Mouse (Mus musculus) CH12.LX (cell line): ENCODE measurements at regions not wholly inside any gene's neighbourhood (a gene's known extent, or its start where the extent isn't known, plus 50 kb on each side); places are given as distances from the start of the nearest gene placed in this dataset.

Source experiments
- DNase-seq: peaks from one replicate; pipeline ENCODE4 v3.0.0-alpha.2; 2013; ENCODE audit errors: extremely low read depth
- H3K27ac ChIP-seq: 2 replicates; pipeline ENCODE4 v1.5.1; 2012; ENCODE audit warnings: low read depth, mild to moderate bottlenecking, control low read depth, moderate library complexity; ENCODE audit not compliant: insufficient read depth
- H3K27me3 ChIP-seq: replicated peaks from 2 replicates; pipeline ENCODE3; 2012; ENCODE audit warnings: inconsistent platforms
- H3K36me3 ChIP-seq, 2 experiments: replicated peaks in 1 of 2; 2 replicates each; pipeline versions ENCODE3 to v1.6.1; 2012; ENCODE audit warnings: inconsistent platforms in 1 of 2, low read length in 1 of 2, mild to moderate bottlenecking in 1 of 2, mixed read lengths in 1 of 2, moderate library complexity in 1 of 2; ENCODE audit not compliant: control insufficient read depth in 1 of 2, insufficient read depth in 1 of 2
- H3K4me1 ChIP-seq, 2 experiments: 2 replicates each; pipeline ENCODE4 v1.6.1; 2012; ENCODE audit warnings: inconsistent platforms in 1 of 2, moderate library complexity in 1 of 2; ENCODE audit not compliant: insufficient read depth in 2 of 2, control insufficient read depth in 1 of 2
- H3K4me2 ChIP-seq: 2 replicates; pipeline ENCODE4 v1.6.1; 2012; ENCODE audit warnings: low read depth, mild to moderate bottlenecking, control low read depth; ENCODE audit not compliant: poor library complexity, insufficient read depth, severe bottlenecking
- H3K4me3 ChIP-seq, 3 experiments: fragments of 150-350 bp in 1 of 3; sonication (generic) in 1 of 3; replicated peaks in 1 of 3; 2 replicates each; pipeline versions ENCODE3 to v1.5.1; 2011 to 2012; ENCODE audit warnings: low read depth in 2 of 3, low read length in 2 of 3, mild to moderate bottlenecking in 2 of 3, moderate library complexity in 2 of 3, control low read depth in 1 of 3, improper control_type of control experiment in 1 of 3, inconsistent platforms in 1 of 3, mixed read lengths in 1 of 3; ENCODE audit not compliant: poor library complexity in 1 of 3
- H3K79me2 ChIP-seq: replicated peaks from 2 replicates; pipeline ENCODE4 v1.6.1; 2012; ENCODE audit warnings: mild to moderate bottlenecking, moderate library complexity; ENCODE audit not compliant: control insufficient read depth, poor library complexity, insufficient read depth, severe bottlenecking; ENCODE audit errors: extremely low read depth
- H3K9ac ChIP-seq: 2 replicates; pipeline ENCODE4 v1.6.1; 2012; ENCODE audit warnings: low read depth, mild to moderate bottlenecking, control low read depth, moderate library complexity; ENCODE audit not compliant: insufficient read depth
- H3K9me3 ChIP-seq: replicated peaks from 2 replicates; pipeline ENCODE3; 2012; ENCODE audit warnings: low read length, inconsistent platforms, mixed read lengths
- BHLHE40 ChIP-seq: IDR thresholded peaks from 2 replicates; pipeline ENCODE4 v1.6.1; 2011; ENCODE audit warnings: mild to moderate bottlenecking, low read depth, low read length, improper control_type of control experiment
- CHD1 ChIP-seq: IDR thresholded peaks from 2 replicates; pipeline ENCODE4 v1.6.1; 2012; ENCODE audit warnings: low read depth, low read length, improper control_type of control experiment, inconsistent platforms
- CHD2 ChIP-seq: IDR thresholded peaks from 2 replicates; pipeline ENCODE4 v1.6.1; 2011; ENCODE audit warnings: low read length, improper control_type of control experiment
- E2F4 ChIP-seq: IDR thresholded peaks from 2 replicates; pipeline ENCODE4 v1.6.1; 2011; ENCODE audit warnings: low read depth, low read length, improper control_type of control experiment; ENCODE audit not compliant: insufficient replicate concordance
- EP300 ChIP-seq: IDR thresholded peaks from 2 replicates; pipeline ENCODE4 v1.6.1; 2011; ENCODE audit warnings: low read length, improper control_type of control experiment
- GABPA ChIP-seq: IDR thresholded peaks from 2 replicates; pipeline ENCODE4 v1.6.1; 2012; ENCODE audit warnings: low read depth, low read length, improper control_type of control experiment, inconsistent platforms; ENCODE audit not compliant: insufficient replicate concordance
- IRF4 ChIP-seq: IDR thresholded peaks from 2 replicates; pipeline ENCODE4 v1.6.1; 2014; ENCODE audit warnings: low read depth, mild to moderate bottlenecking, inconsistent platforms, low read length, improper control_type of control experiment
- JUN ChIP-seq: IDR thresholded peaks from 2 replicates; pipeline ENCODE4 v1.6.1; 2011; ENCODE audit warnings: low read depth, mild to moderate bottlenecking, low read length, improper control_type of control experiment, moderate library complexity; ENCODE audit not compliant: insufficient read depth
- MAX ChIP-seq: IDR thresholded peaks from 2 replicates; pipeline ENCODE4 v1.6.1; 2011; ENCODE audit warnings: low read length, improper control_type of control experiment
- MEF2A ChIP-seq: IDR thresholded peaks from 2 replicates; pipeline ENCODE4 v1.6.1; 2014; ENCODE audit warnings: low read depth, mild to moderate bottlenecking, inconsistent platforms, low read length, improper control_type of control experiment, borderline replicate concordance
- MYC ChIP-seq: IDR thresholded peaks from 2 replicates; pipeline ENCODE4 v1.6.1; 2011; ENCODE audit warnings: low read depth, mild to moderate bottlenecking, improper control_type of control experiment, low read length
- NELFE ChIP-seq: IDR thresholded peaks from 2 replicates; pipeline ENCODE4 v1.6.1; 2011; ENCODE audit warnings: low read depth, low read length, improper control_type of control experiment
- PAX5 ChIP-seq: IDR thresholded peaks from 2 replicates; pipeline ENCODE4 v1.6.1; 2012; ENCODE audit warnings: low read length, inconsistent platforms, mixed read lengths
- RCOR1 ChIP-seq: conservative IDR thresholded peaks from 2 replicates; pipeline ENCODE4 v1.6.1; 2012; ENCODE audit warnings: low read depth, mild to moderate bottlenecking, inconsistent platforms, low read length, improper control_type of control experiment
- SMC3 ChIP-seq: IDR thresholded peaks from 2 replicates; pipeline ENCODE4 v1.6.1; 2011; ENCODE audit warnings: low read depth, low read length, improper control_type of control experiment
- TBP ChIP-seq: conservative IDR thresholded peaks from 2 replicates; pipeline ENCODE4 v1.6.1; 2011; ENCODE audit warnings: low read depth, low read length, improper control_type of control experiment
- TCF12 ChIP-seq: IDR thresholded peaks from 2 replicates; pipeline ENCODE4 v1.6.1; 2014; ENCODE audit warnings: low read depth, mild to moderate bottlenecking, inconsistent platforms, low read length, improper control_type of control experiment
- USF1 ChIP-seq: IDR thresholded peaks from 2 replicates; pipeline ENCODE4 v1.6.1; 2014; ENCODE audit warnings: low read depth, mild to moderate bottlenecking, inconsistent platforms, low read length, improper control_type of control experiment
- USF2 ChIP-seq: conservative IDR thresholded peaks from 2 replicates; pipeline ENCODE4 v1.6.1; 2011; ENCODE audit warnings: low read depth, low read length, improper control_type of control experiment
- dilution Hi-C: fragments of 300-500 bp; cut with MboI; formaldehyde crosslinking; loops from 2 replicates; pipeline ENCODE4 v1.14.3; 2020; ENCODE audit warnings: low sequenced_read_pairs; ENCODE audit not compliant: extremely low pct_unique_long_range_greater_than_20kb, extremely low pct_ligation_motif_present
- in situ Hi-C: fragments of 300-500 bp; cut with MboI; formaldehyde crosslinking; loops from 3 replicates; pipeline ENCODE4 v1.14.3; 2019; ENCODE audit warnings: low sequenced_read_pairs, low pct_ligation_motif_present, low pct_unique_long_range_greater_than_20kb, mixed read lengths

DNA sequence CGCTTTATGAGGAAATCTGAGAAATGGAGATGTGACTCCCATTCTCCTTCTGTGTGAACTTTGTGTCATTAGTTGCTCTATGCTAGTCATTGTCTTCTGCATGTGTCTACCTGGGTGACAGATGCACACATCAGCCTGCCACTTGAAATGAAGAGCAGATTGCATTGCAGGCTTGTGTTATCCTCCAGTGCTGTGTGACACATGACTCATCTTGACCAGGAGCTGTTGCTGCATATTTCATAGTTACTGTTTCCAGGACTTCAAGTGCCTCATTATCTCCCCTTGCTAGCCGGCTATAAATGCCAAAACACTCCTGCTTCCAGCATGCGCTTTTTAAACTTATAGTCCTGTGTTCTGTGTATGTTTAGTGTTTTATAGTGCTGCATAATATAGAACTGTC is 431.2 kb downstream of the Hdgfl1 start:
- Histone ChIP-seq H3K79me2 (no peaks in the 10 kb centered on the region), H3K4me1 (no peaks in the 10 kb centered on the region), H3K4me3 (no peak overlapping the region), H3K9me3 (no peaks in the 10 kb centered on the region), H3K9ac (no peak overlapping the region), H3K4me2 (no peak overlapping the region), H3K27ac (no peak overlapping the region), H3K27me3 (no peaks in the 10 kb centered on the region), H3K36me3 (no peaks in the 10 kb centered on the region)
- dilution Hi-C loops: no loop called here
- in situ Hi-C loops: no loop called here
- no peak for DNase-seq
- TF ChIP-seq MAX: no peak
- no peak for TF ChIP-seq RCOR1
- no peak for TF ChIP-seq E2F4
- TF ChIP-seq PAX5: no peak
- no peak for TF ChIP-seq NELFE
- TF ChIP-seq MYC: no peak
- TF ChIP-seq CHD2: no peak

GRCm38 (mm10) chr13:26325066-26325465 is 444.9 kb downstream of the Hdgfl1 start:
- Histone ChIP-seq H3K79me2 (no peaks in the 10 kb centered on the region), H3K4me2 (no peak overlapping the region), H3K27me3 (no peaks in the 10 kb centered on the region), H3K4me3 (no peak overlapping the region), H3K36me3 (no peaks in the 10 kb centered on the region), H3K9me3 (no peaks in the 10 kb centered on the region), H3K4me1 (no peaks in the 10 kb centered on the region), H3K27ac (no peak overlapping the region), H3K9ac (no peak overlapping the region)
- no peak for DNase-seq
- in situ Hi-C loops (no loop called here), dilution Hi-C loops (no loop called here)
- no peak for TF ChIP-seq JUN
- no peak for TF ChIP-seq TBP
- TF ChIP-seq MYC: no peak
- TF ChIP-seq USF2: no peak
- no peak for TF ChIP-seq USF1
- no peak for TF ChIP-seq CHD2
- no peak for TF ChIP-seq SMC3
- TF ChIP-seq TCF12: no peak
- TF ChIP-seq CHD1: no peak

DNA sequence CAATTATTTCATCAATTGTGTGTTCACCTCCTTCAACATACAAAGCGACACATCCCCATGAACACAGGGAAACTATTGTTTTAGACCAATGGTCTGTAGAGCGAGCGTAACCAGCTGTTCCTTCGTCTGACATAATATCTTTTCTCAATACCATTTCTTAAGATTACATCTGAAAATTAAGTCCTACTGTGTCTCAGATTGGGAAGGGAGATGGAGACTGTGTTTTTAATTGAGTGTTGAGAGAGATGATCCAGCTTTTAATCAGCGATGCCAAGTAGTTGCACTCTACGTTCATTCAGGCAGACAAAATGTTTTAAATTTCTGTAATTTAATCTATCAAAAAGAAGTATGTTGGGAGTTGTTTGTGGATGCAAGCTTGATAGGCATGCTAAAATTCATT is 445.3 kb downstream of the Hdgfl1 start:
- H3K9ac ChIP-seq: no peak overlapping the region
- no peak for TF ChIP-seq MAX
- TF ChIP-seq MEF2A: no peak
- no peak for TF ChIP-seq IRF4
- TF ChIP-seq TCF12: no peak
- no peak for TF ChIP-seq EP300
- TF ChIP-seq GABPA: no peak
- no peak for TF ChIP-seq BHLHE40
- H3K79me2 ChIP-seq: no peaks in the 10 kb centered on the region
- no peaks in the 10 kb centered on the region for H3K4me1 ChIP-seq
- H3K4me2 ChIP-seq: no peak overlapping the region
- no peaks in the 10 kb centered on the region for H3K27me3 ChIP-seq
- H3K4me3 ChIP-seq: no peak overlapping the region
- dilution Hi-C loops: no loop called here
- H3K36me3 ChIP-seq: no peaks in the 10 kb centered on the region
- in situ Hi-C loops: no loop called here
- H3K9me3 ChIP-seq: no peaks in the 10 kb centered on the region
- H3K27ac ChIP-seq: no peak overlapping the region
- no peak for DNase-seq
